Mouse (Mus musculus): ENCODE results near the gene Tmem260. TPM values are rescaled to one million over a fixed set of nuclear protein-coding genes. Genes with fewer than 3 reads are reported as not detected.
"Not testable (repeated sequence)": the region's sequence is repeated elsewhere in the genome, so short reads cannot be mapped to it uniquely, and the experiment has no call there.

Gene Tmem260
- total RNA-seq, 2 experiments from 2014 or later, result 4.6 to 8.9 TPM

DNA sequence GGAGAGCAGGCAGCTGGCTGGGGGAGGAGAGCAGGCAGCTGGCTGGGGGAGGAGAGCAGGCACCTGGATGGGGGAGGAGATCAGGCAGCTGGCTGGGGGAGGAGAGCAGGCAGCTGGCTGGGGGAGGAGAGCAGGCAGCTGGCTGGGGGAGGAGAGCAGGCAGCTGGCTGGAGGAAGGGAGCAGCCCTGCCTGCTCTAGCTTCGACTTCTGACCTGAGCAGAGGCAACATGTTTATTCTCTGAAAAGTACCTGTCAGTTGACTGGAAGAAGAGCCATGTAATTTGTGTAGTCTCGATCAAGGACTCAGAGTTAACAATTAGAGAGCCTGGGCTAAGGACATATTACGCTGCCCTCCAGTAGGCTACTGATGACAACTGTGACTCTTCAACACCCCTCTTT lies 29.9 kb downstream of the Tmem260 start:
- ATAC-seq (replicated peaks; ENCODE audit: low FRiP score, poor library complexity, severe bottlenecking), result not testable (repeated sequence)

DNA sequence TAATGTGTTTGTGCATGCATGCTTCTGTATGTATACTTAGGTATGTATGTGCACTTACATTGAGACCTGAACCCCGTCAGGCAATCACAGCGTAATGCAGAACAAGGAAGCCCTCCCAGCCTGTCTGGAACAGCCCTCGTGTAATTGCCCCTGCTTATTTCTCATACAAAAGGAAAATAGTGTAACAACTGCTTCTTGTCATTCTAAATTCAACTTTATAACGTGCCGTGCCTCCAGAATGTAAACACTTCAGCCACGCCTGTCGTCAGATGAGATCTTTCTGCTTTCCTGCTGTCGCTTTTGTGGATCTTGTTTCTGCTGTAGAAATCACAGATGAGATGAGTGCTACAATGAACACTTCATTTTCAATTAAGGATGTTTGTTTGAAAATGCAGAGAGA lies 30.4 kb downstream of the Tmem260 start:
- no peak for ATAC-seq (replicated peaks; ENCODE audit: low FRiP score, poor library complexity, severe bottlenecking)

DNA sequence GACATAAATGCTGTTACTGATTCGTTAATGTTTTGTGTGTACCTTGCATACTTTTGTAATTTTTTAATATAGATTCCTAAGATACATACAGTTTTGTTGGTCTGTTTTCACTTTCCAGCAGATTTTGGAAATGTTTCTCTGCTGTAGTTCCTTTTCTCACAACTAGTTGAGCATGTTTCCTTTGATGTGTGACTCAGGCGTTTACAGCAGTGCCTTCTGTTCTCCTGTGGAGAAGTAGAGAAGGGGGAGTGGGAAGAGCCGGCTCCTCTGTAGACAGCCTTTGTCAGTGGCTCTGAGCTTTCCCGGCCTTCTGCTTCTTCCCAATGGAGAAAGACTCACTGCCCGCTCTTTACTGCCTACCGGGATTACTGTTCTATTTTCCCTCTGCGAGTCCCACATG lies 35.7 kb downstream of the Tmem260 start:
- ATAC-seq (replicated peaks; ENCODE audit: low FRiP score, poor library complexity, severe bottlenecking), result no peak

DNA sequence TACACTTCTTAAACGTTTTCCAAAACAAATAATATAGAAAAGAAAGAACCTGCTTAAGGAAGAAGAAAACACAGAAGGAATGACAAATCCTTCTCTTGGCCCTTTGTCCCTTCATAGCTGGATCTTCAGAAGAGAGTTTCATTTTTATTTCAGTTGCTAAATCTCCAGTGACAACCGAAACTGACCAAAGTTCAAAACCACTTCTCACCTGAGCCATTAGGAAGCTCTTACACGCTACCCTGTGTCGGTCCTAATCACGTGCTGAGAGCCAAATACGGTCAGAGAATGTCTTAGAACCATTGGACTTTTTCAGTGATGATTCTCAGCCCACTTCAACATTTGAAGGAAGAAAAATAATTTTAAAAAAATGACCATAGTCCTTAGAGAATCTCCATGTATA lies 36.8 kb downstream of the Tmem260 start:
- no peak for ATAC-seq (replicated peaks; ENCODE audit: low FRiP score, poor library complexity, severe bottlenecking)

GRCm38 (mm10) chr14:48493896-48494295 lies 48.0 kb downstream of the Tmem260 start:
- ATAC-seq (replicated peaks; ENCODE audit: low FRiP score, poor library complexity, severe bottlenecking), result no peak

DNA sequence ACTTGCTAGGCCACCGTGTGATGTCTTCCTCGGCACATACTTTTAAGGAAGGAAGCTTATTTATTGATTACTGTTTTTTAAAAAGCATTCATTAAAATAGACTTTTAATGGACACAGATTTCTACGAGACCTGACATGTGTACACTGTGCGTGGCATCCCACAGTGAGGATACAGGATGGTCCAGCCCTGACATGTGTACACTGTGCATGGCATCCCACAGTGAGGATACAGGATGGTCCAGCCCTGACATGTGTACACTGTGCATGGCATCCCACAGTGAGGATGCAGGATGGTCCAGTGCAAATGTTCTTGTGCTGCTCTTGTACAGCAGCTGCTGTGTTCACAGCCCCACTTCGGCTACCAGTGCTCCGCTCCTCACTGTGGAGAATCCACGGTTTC lies 56.6 kb downstream of the Tmem260 start:
- ATAC-seq (replicated peaks; ENCODE audit: low FRiP score, poor library complexity, severe bottlenecking), result no peak

GRCm38 (mm10) chr14:48503691-48504565 lies 58.0 kb downstream of the Tmem260 start:
- no peak for ATAC-seq (replicated peaks; ENCODE audit: low FRiP score, poor library complexity, severe bottlenecking)

- ATAC-seq (replicated peaks; ENCODE audit: low FRiP score, poor library complexity, severe bottlenecking), result no peak
These were observed 58.6 kb downstream of the Tmem260 start for GRCm38 (mm10) chr14:48504566-48504950.

DNA sequence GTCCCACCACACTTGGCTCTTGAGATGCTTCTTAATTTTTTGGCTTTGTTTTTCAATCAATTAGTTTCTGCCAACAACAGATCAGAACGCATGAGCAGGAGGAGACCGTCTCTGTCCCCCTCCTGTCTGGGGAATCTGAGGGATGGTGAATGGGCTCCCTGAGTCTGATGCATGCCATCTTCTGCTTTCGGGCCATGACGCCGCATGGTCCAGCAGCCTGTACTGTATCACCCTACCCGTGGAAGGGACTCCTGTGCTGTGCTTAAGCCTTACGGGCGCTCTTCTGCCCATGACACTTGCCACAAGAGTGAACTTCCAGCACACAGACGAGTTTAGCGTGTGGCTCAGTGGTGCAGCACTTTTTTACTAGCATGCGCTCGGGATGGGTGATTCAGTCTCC lies 59.7 kb downstream of the Tmem260 start:
- no peak for ATAC-seq (replicated peaks; ENCODE audit: low FRiP score, poor library complexity, severe bottlenecking)

DNA sequence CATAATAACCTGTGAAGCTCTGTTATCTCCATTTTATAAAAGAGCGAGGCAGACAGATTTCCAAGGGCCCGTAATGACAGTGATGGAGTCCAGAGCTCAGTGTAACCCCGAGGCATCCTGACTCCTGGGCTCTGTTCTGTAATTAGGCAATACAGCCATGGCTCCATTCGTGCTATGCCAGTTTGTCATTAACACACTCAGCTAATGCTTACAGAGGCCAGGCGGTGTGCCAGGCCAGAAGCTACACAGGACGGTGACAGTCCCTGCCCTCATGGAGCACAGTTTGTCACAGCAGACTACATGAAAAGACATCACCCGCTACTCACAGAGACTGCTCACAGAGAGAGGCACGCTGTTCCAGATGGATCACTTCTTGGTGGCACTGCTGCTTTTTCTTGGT lies 61.5 kb downstream of the Tmem260 start:
- no peak for ATAC-seq (replicated peaks; ENCODE audit: low FRiP score, poor library complexity, severe bottlenecking)

DNA sequence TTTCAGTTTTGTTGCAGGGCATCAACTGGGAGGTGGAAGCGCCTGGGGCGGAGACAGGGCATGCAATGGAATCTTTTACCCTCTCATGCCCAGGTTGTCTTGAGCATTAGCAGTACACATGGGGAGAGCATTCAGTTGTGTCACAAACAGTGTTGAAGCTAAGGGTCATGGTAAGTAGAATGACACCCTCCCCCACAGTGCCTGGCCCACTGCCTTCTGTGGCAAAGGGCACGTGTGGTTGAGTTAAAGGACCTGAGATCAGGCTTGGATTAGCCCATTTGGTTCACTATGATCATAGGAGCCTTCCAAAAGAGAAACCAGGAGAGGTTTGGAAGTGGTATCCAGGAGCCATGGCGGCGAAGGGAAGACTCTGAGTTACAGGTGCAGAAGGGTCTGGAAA lies 63.2 kb downstream of the Tmem260 start:
- ATAC-seq (replicated peaks; ENCODE audit: low FRiP score, poor library complexity, severe bottlenecking), result no peak

DNA sequence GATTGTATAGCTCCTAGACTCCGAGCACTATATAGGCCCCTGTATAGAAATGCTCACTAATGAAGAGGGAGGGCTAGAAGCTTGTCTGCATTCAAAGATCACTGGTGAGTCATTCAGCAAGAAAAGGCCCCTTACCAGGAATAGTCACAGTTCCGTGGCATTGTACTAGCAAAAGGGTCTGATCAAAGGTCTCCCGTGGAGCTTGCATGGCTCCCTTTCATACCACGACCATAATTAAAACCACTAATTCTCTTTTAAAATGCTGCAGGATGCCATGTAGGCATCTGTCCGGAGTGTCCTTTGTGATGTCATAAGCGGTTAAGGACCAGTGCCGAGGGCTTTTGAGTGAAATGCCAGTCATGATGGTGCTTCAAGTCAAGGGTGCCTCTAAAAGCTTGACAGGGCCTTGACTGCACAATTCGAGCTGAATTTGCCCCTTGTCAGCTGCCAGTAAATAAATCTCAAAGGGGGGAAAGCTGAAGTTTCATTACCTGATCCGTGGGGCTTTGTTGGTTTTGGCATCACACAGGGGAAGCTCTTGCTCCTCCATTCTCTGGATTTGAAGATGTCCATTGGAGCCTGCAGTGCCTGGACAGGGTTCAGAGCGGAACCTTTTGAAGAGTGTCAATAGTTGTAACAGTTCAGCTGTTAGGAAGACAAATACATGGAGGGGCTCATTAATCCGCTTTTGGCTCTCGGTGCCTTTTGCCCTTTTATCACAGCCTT lies 67.3 kb downstream of the Tmem260 start:
- ATAC-seq (replicated peaks; ENCODE audit: low FRiP score, poor library complexity, severe bottlenecking), result no peak

GRCm38 (mm10) chr14:48513824-48514493 lies 68.0 kb downstream of the Tmem260 start:
- ATAC-seq (replicated peaks; ENCODE audit: low FRiP score, poor library complexity, severe bottlenecking), result no peak

GRCm38 (mm10) chr14:48514620-48515019 lies 68.7 kb downstream of the Tmem260 start:
- ATAC-seq (replicated peaks; ENCODE audit: low FRiP score, poor library complexity, severe bottlenecking), result no peak

GRCm38 (mm10) chr14:48515538-48515937 lies 69.6 kb downstream of the Tmem260 start:
- no peak for ATAC-seq (replicated peaks; ENCODE audit: low FRiP score, poor library complexity, severe bottlenecking)

DNA sequence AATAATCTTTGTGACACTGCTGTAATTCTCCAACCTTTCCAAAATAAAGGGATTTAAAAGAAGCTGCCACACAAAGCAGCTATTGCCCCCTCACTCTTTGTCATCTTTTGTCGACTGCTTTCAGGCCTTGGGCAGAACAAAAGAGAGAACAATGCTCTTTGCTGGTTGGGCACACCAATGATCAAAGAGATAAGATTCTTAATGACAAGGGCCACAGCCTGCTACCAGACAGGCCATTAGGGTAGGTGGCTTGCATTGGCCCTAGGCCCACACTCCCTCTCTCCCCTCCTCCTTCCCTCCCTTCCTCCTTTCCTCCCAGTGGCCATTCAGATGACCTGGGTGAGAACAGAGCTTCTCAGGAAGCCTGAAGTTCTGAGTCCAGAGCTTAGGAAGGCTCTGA lies 77.4 kb downstream of the Tmem260 start:
- ATAC-seq (replicated peaks; ENCODE audit: low FRiP score, poor library complexity, severe bottlenecking), result no peak

- peak; percentile 72; the same call in 1 of the 2 replicates for ATAC-seq (replicated peaks; ENCODE audit: low FRiP score, poor library complexity, severe bottlenecking)
These were observed 78.2 kb downstream of the Tmem260 start for GRCm38 (mm10) chr14:48524135-48524534.

DNA sequence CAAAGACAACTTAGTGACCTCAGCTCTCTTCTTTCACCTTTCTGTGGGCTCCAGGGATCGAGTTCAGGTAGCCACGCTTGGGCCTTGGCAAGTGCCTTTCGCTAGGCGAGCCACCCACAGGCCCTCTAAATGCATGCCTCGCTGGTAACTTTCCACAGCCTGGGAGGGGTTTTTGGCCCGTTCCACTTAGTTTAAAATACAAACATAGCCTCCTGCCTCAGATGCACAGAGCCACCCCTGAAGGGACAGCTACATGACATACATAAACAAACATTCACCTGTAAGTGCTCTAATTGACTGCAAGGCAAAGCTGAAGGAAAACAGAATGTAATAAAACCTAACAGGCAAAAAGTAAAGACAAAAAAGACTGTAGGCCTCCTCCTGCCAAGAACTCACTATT lies 79.1 kb downstream of the Tmem260 start:
- no peak for ATAC-seq (replicated peaks; ENCODE audit: low FRiP score, poor library complexity, severe bottlenecking)

DNA sequence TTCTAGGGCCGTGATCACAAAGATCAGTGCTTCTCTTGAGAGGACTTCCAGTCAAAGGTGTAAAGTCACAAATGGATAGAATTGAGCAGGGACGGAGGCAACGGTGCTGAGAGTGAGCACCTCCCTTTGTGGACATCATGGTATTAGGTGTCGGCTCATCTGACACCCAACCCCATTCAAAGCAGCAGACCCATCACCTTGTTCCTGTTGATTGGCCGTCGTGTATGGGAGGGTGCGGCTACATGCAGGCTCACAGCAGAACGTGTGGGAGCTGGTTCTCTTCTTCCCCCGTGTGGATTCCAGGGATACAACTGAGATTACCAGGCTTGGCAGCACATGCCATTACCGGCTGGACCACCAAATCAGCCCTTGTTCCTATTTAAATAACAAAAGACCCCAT lies 84.7 kb downstream of the Tmem260 start:
- ATAC-seq (replicated peaks; ENCODE audit: low FRiP score, poor library complexity, severe bottlenecking), result no peak
